In the genomic region with DNA sequence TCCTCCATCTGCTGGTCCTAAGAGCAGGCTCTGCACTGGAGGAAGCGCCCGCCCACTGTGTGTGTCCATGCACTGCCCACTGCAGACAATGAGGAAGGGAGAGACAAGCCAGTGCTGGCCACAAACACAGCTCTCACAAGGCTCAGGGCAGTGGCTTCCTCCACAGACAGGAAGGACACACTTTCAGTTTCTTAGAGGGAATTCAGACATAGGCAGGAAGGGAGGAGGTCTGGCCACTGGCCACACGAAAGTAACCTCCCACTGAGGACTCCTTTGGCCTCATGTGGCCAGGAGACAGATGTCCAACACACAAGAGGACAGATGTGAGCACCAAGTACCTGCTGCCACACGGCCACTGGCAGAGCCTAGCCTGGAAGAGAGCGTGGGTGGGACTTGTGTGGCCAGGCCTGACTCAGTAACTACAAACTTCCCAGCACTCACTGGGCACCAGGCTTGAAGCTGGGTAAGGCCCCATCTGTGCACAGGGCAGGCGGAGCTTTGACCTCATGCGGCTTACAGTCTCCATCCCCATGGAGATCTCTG, we compare ENCODE assay signal across 9 mouse cellular contexts. TPM values are rescaled to one million over a fixed set of nuclear protein-coding genes. Genes with fewer than 3 reads are reported as not detected.
DNase-seq lines count a peak whose midpoint lies in the region; ATAC-seq lines count a peak whose summit lies in the region.
"Had no signal": no experiment of that assay in that cellular context is flagged by ENCODE, and none has a peak within 500 bp of the region (broad histone marks: within the 10 kb centered on the region; RNA-seq: fewer than 3 reads in every experiment).

No protein-coding gene starts in this region.

- H3K9me3 ChIP-seq in forebrain, embryonic 10.5 days, result no peaks in the 10 kb centered on the region
- H3K9me3 ChIP-seq in forebrain, embryonic 16.5 days (ENCODE audit: control insufficient read depth, low read length), result no peaks in the 10 kb centered on the region
- H3K9me3 ChIP-seq in limb, embryonic 15.5 days, result no peaks in the 10 kb centered on the region
- H3K9me3 ChIP-seq: embryonic facial prominence, embryonic 15.5 days had no signal

- H3K9ac ChIP-seq in forebrain, embryonic 16.5 days (replicated peaks; ENCODE audit: low read depth, low read length), result no peak overlapping the region
- no peak overlapping the region for H3K9ac ChIP-seq in limb, embryonic 15.5 days
- H3K9ac ChIP-seq: embryonic facial prominence, embryonic 15.5 days had no signal

- peaks cover 56% of the 10 kb centered on the region for H3K4me1 ChIP-seq in forebrain, embryonic 10.5 days
- H3K4me1 ChIP-seq in forebrain, embryonic 16.5 days (replicated peaks; ENCODE audit: control insufficient read depth, insufficient read depth, low read length), result peaks cover 27% of the 10 kb centered on the region
- H3K4me1 ChIP-seq in limb, embryonic 15.5 days, result peaks cover 44% of the 10 kb centered on the region

- intact Hi-C loops in heart, postnatal 10 days (cut with DNase I), result no loop called here

- no peak overlapping the region for H3K4me3 ChIP-seq in forebrain, embryonic 10.5 days
- H3K4me3 ChIP-seq in forebrain, embryonic 16.5 days (replicated peaks; ENCODE audit: low read length), result no peak overlapping the region
- no peak overlapping the region for H3K4me3 ChIP-seq in limb, embryonic 15.5 days
- H3K4me3 ChIP-seq: embryonic facial prominence, embryonic 15.5 days had no signal

- H3K4me2 ChIP-seq in forebrain, embryonic 16.5 days (ENCODE audit: low read length), result no peak overlapping the region
- no peak overlapping the region for H3K4me2 ChIP-seq in limb, embryonic 15.5 days
- H3K4me2 ChIP-seq: embryonic facial prominence, embryonic 15.5 days had no signal

- H3K27me3 ChIP-seq in forebrain, embryonic 10.5 days (ENCODE audit: poor library complexity, severe bottlenecking), result peaks cover 10% of the 10 kb centered on the region; the same call in 1 of the 2 replicates
- H3K27me3 ChIP-seq in forebrain, embryonic 16.5 days (replicated peaks; ENCODE audit: control insufficient read depth, insufficient read depth, low read length), result no peaks in the 10 kb centered on the region
- no peaks in the 10 kb centered on the region for H3K27me3 ChIP-seq in limb, embryonic 15.5 days
- H3K27me3 ChIP-seq: embryonic facial prominence, embryonic 15.5 days had no signal

- ATAC-seq in forebrain, embryonic 16.5 days, result no peak
- ATAC-seq in limb, embryonic 15.5 days (ENCODE audit: insufficient number of reproducible peaks, low FRiP score, low TSS enrichment, low read depth), result no peak
- no peak for ATAC-seq in megakaryocyte-erythroid progenitor cell, adult 5-6 weeks (replicated peaks; ENCODE audit: low FRiP score, low TSS enrichment, poor library complexity, severe bottlenecking)

- peaks cover 21% of the 10 kb centered on the region for H3K36me3 ChIP-seq in forebrain, embryonic 10.5 days (replicated peaks)
- 0 out of 2 replicates have a peak, but pooled peaks cover 2% of the 10 kb centered on the region for H3K36me3 ChIP-seq in forebrain, embryonic 16.5 days (ENCODE audit: control insufficient read depth, insufficient read depth)
- peaks cover 10% of the 10 kb centered on the region for H3K36me3 ChIP-seq in limb, embryonic 15.5 days
- H3K36me3 ChIP-seq: embryonic facial prominence, embryonic 15.5 days had no signal

- H3K27ac ChIP-seq in forebrain, embryonic 10.5 days, result peak overlapping the region; percentile 67; the same call in 1 of the 2 replicates
- no peak overlapping the region for H3K27ac ChIP-seq in forebrain, embryonic 16.5 days (ENCODE audit: low read length)
- peak overlapping the region; percentile 38; the same call in 1 of the 2 replicates for H3K27ac ChIP-seq in limb, embryonic 15.5 days
- H3K27ac ChIP-seq: embryonic facial prominence, embryonic 15.5 days had no signal

- DNase-seq in forebrain, embryonic 10.5 days (ENCODE audit: extremely low spot score, low spot score), result no peak
- DNase-seq in adrenal gland, adult 2 months, result peak; percentile 60
- peak; percentile 61 to 64 for DNase-seq in heart, postnatal 10 days
- peak; percentile 3 for DNase-seq in naive thymus-derived CD4-positive, alpha-beta T cell, adult 2 months (ENCODE audit: low read depth)
- DNase-seq in retina, embryonic 14.5 days (ENCODE audit: low spot score), result no peak

- WGBS in forebrain, embryonic 10.5 days, result 75% methylated on average over 7 of the region's 7 CpGs
- 76% methylated on average over 7 of the region's 7 CpGs for WGBS in forebrain, embryonic 16.5 days
- WGBS in limb, embryonic 15.5 days, result 56% methylated on average over 7 of the region's 7 CpGs

RNA-seq across cellular contexts. Expression of gene Slc25a51, which starts 44.1 kb away (rescaled TPM):
- polyA plus RNA-seq in forebrain, embryonic 10.5 days (2016; fragmentation: Nextera tagmentation; extraction: Ambion mirVana), result 78.5 and 83.3 TPM in 2 replicates
- 84.5 and 84.7 TPM in 2 replicates for polyA plus RNA-seq in forebrain, embryonic 16.5 days (2015; fragmentation: Nextera tagmentation; extraction: Ambion mirVana)
- 100 to 1,000 TPM; 298 to 434 TPM for total RNA-seq in adrenal gland, adult 2 months (2021)
- 136 and 197 TPM in 2 replicates for polyA plus RNA-seq in adrenal gland, adult 2 months (2012; rRNA removed)
- 100 to 1,000 TPM; 132 to 179 TPM for total RNA-seq in heart, postnatal 10 days (2021)
- polyA plus RNA-seq in limb, embryonic 15.5 days (2015; fragmentation: Nextera tagmentation; extraction: Ambion mirVana), result 58.0 and 61.8 TPM in 2 replicates
- 75.9 and 89.4 TPM in 2 replicates for total RNA-seq in megakaryocyte-erythroid progenitor cell, adult 5-6 weeks (2014; fragmentation: Nextera tagmentation)
- 54.7 and 65.2 TPM in 2 replicates for total RNA-seq in megakaryocyte-erythroid progenitor cell, adult 5-6 weeks (2017)

Comparison
In these comparisons a context has a peak if more than half of its experiments do, and no peak if none do; other contexts are left out.
1. DNase-seq: peak in adrenal gland, adult 2 months (single experiment), heart, postnatal 10 days (2 of 2) and naive thymus-derived CD4-positive, alpha-beta T cell, adult 2 months (single experiment); none in forebrain, embryonic 10.5 days (single experiment) and retina, embryonic 14.5 days (single experiment).